Mouse (Mus musculus): ENCODE data around the gene Kcnk13. TPM values are rescaled to one million over a fixed set of nuclear protein-coding genes. Genes with fewer than 3 reads are reported as not detected.
A peak's percentile ranks its signal among the peaks of the same experiment; 100 is the strongest.
"Not testable (repeated sequence)": the region's sequence is repeated elsewhere in the genome, so short reads cannot be mapped to it uniquely, and the experiment has no call there.

Kcnk13 gene
- total RNA-seq, 2 experiments from 2014 or later: 0.95 to 1.1 TPM

- intact Hi-C loops (cut with DNase I; ENCODE audit: low total_unique reads): loop anchor here (5.0 kb wide), 1 partner anchor 58 kb away; no protein-coding TSS in a partner anchor
- no peak for DNase-seq
Observed at GRCm38 (mm10) chr12:99959930-99960329, 4.4 kb upstream of the Kcnk13 start.

GRCm38 (mm10) chr12:99960675-99961074 lies 3.6 kb upstream of the Kcnk13 start:
- intact Hi-C loops (cut with DNase I; ENCODE audit: low total_unique reads): loop anchor here (5.0 kb wide), 1 partner anchor 58 kb away; no protein-coding TSS in a partner anchor
- DNase-seq: no peak

GRCm38 (mm10) chr12:99965203-99966115 lies 1.2 kb downstream of the Kcnk13 start:
- peak; percentile 47 for DNase-seq
- intact Hi-C loops (cut with DNase I; ENCODE audit: low total_unique reads): no loop called here

- DNase-seq: no peak
- intact Hi-C loops (cut with DNase I; ENCODE audit: low total_unique reads): no loop called here
Observed at GRCm38 (mm10) chr12:99966116-99966770, 1.9 kb downstream of the Kcnk13 start.

- peak; percentile 28 for DNase-seq
- intact Hi-C loops (cut with DNase I; ENCODE audit: low total_unique reads): no loop called here
Observed at GRCm38 (mm10) chr12:99966881-99967363, 2.6 kb downstream of the Kcnk13 start.

GRCm38 (mm10) chr12:99969906-99970305 lies 5.6 kb downstream of the Kcnk13 start:
- no peak for DNase-seq
- intact Hi-C loops (cut with DNase I; ENCODE audit: low total_unique reads): no loop called here

GRCm38 (mm10) chr12:99971205-99971894 lies 7.1 kb downstream of the Kcnk13 start:
- DNase-seq; intact Hi-C loops (cut with DNase I; ENCODE audit: low total_unique reads): not testable (repeated sequence)

GRCm38 (mm10) chr12:99972825-99973224 lies 8.5 kb downstream of the Kcnk13 start:
- DNase-seq: no peak
- intact Hi-C loops (cut with DNase I; ENCODE audit: low total_unique reads): no loop called here

- intact Hi-C loops (cut with DNase I; ENCODE audit: low total_unique reads): no loop called here
Observed at GRCm38 (mm10) chr12:99973659-99974058, 9.4 kb downstream of the Kcnk13 start.

GRCm38 (mm10) chr12:99979541-99979940 lies 15.2 kb downstream of the Kcnk13 start:
- DNase-seq: no peak
- intact Hi-C loops (cut with DNase I; ENCODE audit: low total_unique reads): no loop called here

More at GRCm38 (mm10) chr12:99973659-99974058, 9.4 kb downstream of the Kcnk13 start:
- DNase-seq: no peak

GRCm38 (mm10) chr12:99986797-99987196 lies 22.5 kb downstream of the Kcnk13 start:
- no peak for DNase-seq
- intact Hi-C loops (cut with DNase I; ENCODE audit: low total_unique reads): no loop called here

- DNase-seq: no peak
- intact Hi-C loops (cut with DNase I; ENCODE audit: low total_unique reads): no loop called here
Observed at GRCm38 (mm10) chr12:99988144-99988543, 23.8 kb downstream of the Kcnk13 start.

GRCm38 (mm10) chr12:99992362-99992862 lies 28.1 kb downstream of the Kcnk13 start:
- intact Hi-C loops (cut with DNase I; ENCODE audit: low total_unique reads): no loop called here
- DNase-seq: no peak

GRCm38 (mm10) chr12:99993146-99993890 lies 29.0 kb downstream of the Kcnk13 start:
- DNase-seq: no peak

GRCm38 (mm10) chr12:99995951-99996350 lies 31.7 kb downstream of the Kcnk13 start:
- intact Hi-C loops (cut with DNase I; ENCODE audit: low total_unique reads): no loop called here
- DNase-seq: no peak

More at GRCm38 (mm10) chr12:99993146-99993890, 29.0 kb downstream of the Kcnk13 start:
- intact Hi-C loops (cut with DNase I; ENCODE audit: low total_unique reads): no loop called here

GRCm38 (mm10) chr12:99999726-100000125 lies 35.4 kb downstream of the Kcnk13 start:
- no peak for DNase-seq
- intact Hi-C loops (cut with DNase I; ENCODE audit: low total_unique reads): no loop called here

- DNase-seq: no peak
- intact Hi-C loops (cut with DNase I; ENCODE audit: low total_unique reads): no loop called here
Observed at GRCm38 (mm10) chr12:100000381-100000780, 36.1 kb downstream of the Kcnk13 start.

- no peak for DNase-seq
- intact Hi-C loops (cut with DNase I; ENCODE audit: low total_unique reads): no loop called here
Observed at GRCm38 (mm10) chr12:100001246-100001645, 36.9 kb downstream of the Kcnk13 start.

GRCm38 (mm10) chr12:100001910-100002309 lies 37.6 kb downstream of the Kcnk13 start:
- intact Hi-C loops (cut with DNase I; ENCODE audit: low total_unique reads): no loop called here
- DNase-seq: peak; percentile 23
